Comparison of ENCODE assay signal across 11 mouse cellular contexts in the genomic region with DNA sequence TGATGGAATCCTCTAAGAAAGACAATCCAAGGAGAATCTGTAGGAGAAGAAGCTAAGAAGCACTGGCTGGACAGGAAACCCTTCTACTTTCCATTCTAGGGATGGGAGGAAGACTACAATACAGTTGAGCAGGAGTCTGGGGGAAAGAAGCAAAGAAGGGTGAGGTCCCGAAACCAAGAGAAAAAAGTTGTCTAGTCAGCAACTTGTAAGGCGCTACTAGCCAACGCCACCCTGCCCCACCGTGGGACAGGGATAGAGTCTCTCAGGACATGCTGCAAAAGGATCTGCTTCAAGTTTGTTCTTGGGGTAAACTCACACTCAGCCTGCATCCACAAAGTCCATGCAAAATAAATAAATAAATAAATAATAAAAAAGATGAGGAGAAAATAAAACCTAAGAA.
DNase-seq lines count a peak whose midpoint lies in the region; ATAC-seq and TF ChIP-seq lines count a peak whose summit lies in the region.
"Had no signal": no experiment of that assay in that cellular context is flagged by ENCODE, and none has a peak within 500 bp of the region (broad histone marks: within the 10 kb centered on the region; RNA-seq: fewer than 3 reads in every experiment).

No protein-coding gene starts in this region.

- H3K27ac ChIP-seq in forebrain, postnatal 0 days (ENCODE audit: low read depth, low read length): 0 out of 2 replicates have a peak overlapping the region, but pooled peaks have one; percentile 74
- peak overlapping the region; percentile 88 for H3K27ac ChIP-seq in midbrain, embryonic 13.5 days
- H3K27ac ChIP-seq: kidney, embryonic 15.5 days; liver, embryonic 15.5 days had no signal

- no peak overlapping the region for H3K4me3 ChIP-seq in forebrain, postnatal 0 days (ENCODE audit: low read depth, low read length)
- no peak overlapping the region for H3K4me3 ChIP-seq in midbrain, embryonic 13.5 days (replicated peaks)
- H3K4me3 ChIP-seq: kidney, embryonic 15.5 days; liver, embryonic 15.5 days had no signal

- WGBS in forebrain, postnatal 0 days: 85% methylated on average over 4 of the region's 4 CpGs
- WGBS in midbrain, embryonic 13.5 days: 90% methylated on average over 4 of the region's 4 CpGs

- 0 out of 2 replicates have a peak overlapping the region, but pooled peaks have one; percentile 35 for H3K4me2 ChIP-seq in forebrain, postnatal 0 days (ENCODE audit: low read depth)
- H3K4me2 ChIP-seq in midbrain, embryonic 13.5 days (replicated peaks): no peak overlapping the region
- H3K4me2 ChIP-seq: kidney, embryonic 15.5 days; liver, embryonic 15.5 days had no signal

- no peaks in the 10 kb centered on the region for H3K27me3 ChIP-seq in forebrain, postnatal 0 days (ENCODE audit: insufficient read depth, low read length)
- H3K27me3 ChIP-seq in midbrain, embryonic 13.5 days: no peaks in the 10 kb centered on the region
- H3K27me3 ChIP-seq: kidney, embryonic 15.5 days; liver, embryonic 15.5 days had no signal

- TF ChIP-seq CTCF in forebrain, postnatal 0 days (IDR thresholded peaks at IDR 0.05; ENCODE audit: low read depth): no peak

- ATAC-seq in forebrain, postnatal 0 days: no peak
- no peak for ATAC-seq in midbrain, embryonic 13.5 days
- ATAC-seq in inflammation-experienced regulatory T-cells, adult 6 months: no peak

- H3K9me3 ChIP-seq in forebrain, postnatal 0 days (ENCODE audit: low read length): no peaks in the 10 kb centered on the region
- H3K9me3 ChIP-seq in midbrain, embryonic 13.5 days: no peaks in the 10 kb centered on the region
- H3K9me3 ChIP-seq: kidney, embryonic 15.5 days; liver, embryonic 15.5 days had no signal

- H3K9ac ChIP-seq in forebrain, postnatal 0 days: 0 out of 2 replicates have a peak overlapping the region, but pooled peaks have one; percentile 22
- H3K9ac ChIP-seq in midbrain, embryonic 13.5 days (replicated peaks): no peak overlapping the region
- H3K9ac ChIP-seq: kidney, embryonic 15.5 days; liver, embryonic 15.5 days had no signal

- peak; percentile 42 for DNase-seq in cerebellum, adult 11-12 months
- no peak for DNase-seq in cerebellum, postnatal 10 days
- peak; percentile 16 for DNase-seq in ES-CJ7 (ENCODE audit: low read depth, low spot score)
- DNase-seq in forebrain, postnatal 0 days: no peak
- no peak for DNase-seq in kidney, postnatal 10 days
- no peak for DNase-seq in kidney, adult 9 months
- DNase-seq: spleen, adult 18-20 months had no signal

- H3K4me1 ChIP-seq in forebrain, postnatal 0 days (ENCODE audit: insufficient read depth): peaks cover 34% of the 10 kb centered on the region
- H3K4me1 ChIP-seq in midbrain, embryonic 13.5 days (replicated peaks): peaks cover 71% of the 10 kb centered on the region
- H3K4me1 ChIP-seq: liver, embryonic 15.5 days had no signal

- H3K36me3 ChIP-seq in forebrain, postnatal 0 days (ENCODE audit: insufficient read depth): no peaks in the 10 kb centered on the region
- H3K36me3 ChIP-seq in midbrain, embryonic 13.5 days: no peaks in the 10 kb centered on the region; the same call in 1 of the 2 replicates
- H3K36me3 ChIP-seq: kidney, embryonic 15.5 days; liver, embryonic 15.5 days had no signal

Comparison
In these comparisons a context has a peak if more than half of its experiments do, and no peak if none do; other contexts are left out.
1. DNase-seq: peak in cerebellum, adult 11-12 months (single experiment) and ES-CJ7 (single experiment); none in cerebellum, postnatal 10 days (0 of 2), forebrain, postnatal 0 days (single experiment), kidney, postnatal 10 days (single experiment) and kidney, adult 9 months (single experiment).